Mouse (Mus musculus): ENCODE data around the gene Plekha7. TPM values are rescaled to one million over a fixed set of nuclear protein-coding genes. Genes with fewer than 3 reads are reported as not detected.

The Plekha7 gene
- polyA plus RNA-seq, 1 experiment from 2014 or later, result 7.2 TPM

GRCm38 (mm10) chr7:116238320-116238719, 69.9 kb downstream of the Plekha7 start:
- no peaks in the 10 kb centered on the region for H3K36me3 ChIP-seq (ENCODE audit: control insufficient read depth, insufficient read depth, low read length)
- H3K9ac ChIP-seq (ENCODE audit: low read depth, low read length), result no peak overlapping the region
- peaks cover 17% of the 10 kb centered on the region for H3K4me1 ChIP-seq (ENCODE audit: control insufficient read depth, insufficient read depth, low read length)
- H3K9me3 ChIP-seq (ENCODE audit: control insufficient read depth, low read length), result no peaks in the 10 kb centered on the region
- no peak overlapping the region for H3K4me3 ChIP-seq (ENCODE audit: low read length)
- no peak overlapping the region for H3K4me2 ChIP-seq (replicated peaks; ENCODE audit: low read depth, low read length)
- H3K27ac ChIP-seq (ENCODE audit: low read depth, low read length), result no peak overlapping the region
- H3K27me3 ChIP-seq (ENCODE audit: control insufficient read depth, insufficient read depth, low read length), result peaks cover 23% of the 10 kb centered on the region
- no peak for ATAC-seq (ENCODE audit: low FRiP score, low TSS enrichment)
- WGBS, result 84% methylated on average over 4 of the region's 4 CpGs

- under 1% methylated on average over 69 of the region's 69 CpGs for WGBS
- Histone ChIP-seq H3K4me3 (ENCODE audit: low read length) (peak overlapping the region; percentile 45), H3K9me3 (ENCODE audit: control insufficient read depth, low read length) (no peaks in the 10 kb centered on the region), H3K9ac (ENCODE audit: low read depth, low read length) (peak overlapping the region; percentile 53), H3K27ac (ENCODE audit: low read depth, low read length) (no peak overlapping the region), H3K36me3 (ENCODE audit: control insufficient read depth, insufficient read depth, low read length) (no peaks in the 10 kb centered on the region), H3K27me3 (ENCODE audit: control insufficient read depth, insufficient read depth, low read length) (peaks cover 23% of the 10 kb centered on the region), H3K4me1 (ENCODE audit: control insufficient read depth, insufficient read depth, low read length) (peaks cover 17% of the 10 kb centered on the region), H3K4me2 (replicated peaks; ENCODE audit: low read depth, low read length) (peak overlapping the region; percentile 98)
- ATAC-seq (ENCODE audit: low FRiP score, low TSS enrichment), result peak; percentile 74
Measured at GRCm38 (mm10) chr7:116237157-116237981, 70.8 kb downstream of the Plekha7 start.

GRCm38 (mm10) chr7:116236608-116237007, 71.6 kb downstream of the Plekha7 start:
- ATAC-seq (ENCODE audit: low FRiP score, low TSS enrichment), result no peak

GRCm38 (mm10) chr7:116234287-116234806, 73.8 kb downstream of the Plekha7 start:
- 59% methylated on average over 7 of the region's 7 CpGs for WGBS
- no peak for ATAC-seq (ENCODE audit: low FRiP score, low TSS enrichment)
- Histone ChIP-seq H3K4me3 (ENCODE audit: low read length) (no peak overlapping the region), H3K9me3 (ENCODE audit: control insufficient read depth, low read length) (no peaks in the 10 kb centered on the region), H3K27ac (ENCODE audit: low read depth, low read length) (no peak overlapping the region), H3K4me1 (ENCODE audit: control insufficient read depth, insufficient read depth, low read length) (peaks cover 15% of the 10 kb centered on the region), H3K27me3 (ENCODE audit: control insufficient read depth, insufficient read depth, low read length) (peaks cover 23% of the 10 kb centered on the region), H3K36me3 (ENCODE audit: control insufficient read depth, insufficient read depth, low read length) (no peaks in the 10 kb centered on the region), H3K4me2 (replicated peaks; ENCODE audit: low read depth, low read length) (no peak overlapping the region), H3K9ac (ENCODE audit: low read depth, low read length) (no peak overlapping the region)

More at GRCm38 (mm10) chr7:116236608-116237007, 71.6 kb downstream of the Plekha7 start:
- Histone ChIP-seq H3K27ac (ENCODE audit: low read depth, low read length) (no peak overlapping the region), H3K4me2 (replicated peaks; ENCODE audit: low read depth, low read length) (peak overlapping the region; percentile 98), H3K27me3 (ENCODE audit: control insufficient read depth, insufficient read depth, low read length) (peaks cover 23% of the 10 kb centered on the region), H3K36me3 (ENCODE audit: control insufficient read depth, insufficient read depth, low read length) (no peaks in the 10 kb centered on the region), H3K4me3 (ENCODE audit: low read length) (peak overlapping the region; percentile 45), H3K9me3 (ENCODE audit: control insufficient read depth, low read length) (no peaks in the 10 kb centered on the region), H3K4me1 (ENCODE audit: control insufficient read depth, insufficient read depth, low read length) (peaks cover 15% of the 10 kb centered on the region), H3K9ac (ENCODE audit: low read depth, low read length) (0 out of 2 replicates have a peak overlapping the region, but pooled peaks have one; percentile 53)
- WGBS, result 52% methylated on average over 8 of the region's 8 CpGs

GRCm38 (mm10) chr7:116230811-116231609, 77.2 kb downstream of the Plekha7 start:
- Histone ChIP-seq H3K27me3 (ENCODE audit: control insufficient read depth, insufficient read depth, low read length) (no peaks in the 10 kb centered on the region), H3K9me3 (ENCODE audit: control insufficient read depth, low read length) (no peaks in the 10 kb centered on the region), H3K4me3 (ENCODE audit: low read length) (no peak overlapping the region), H3K27ac (ENCODE audit: low read depth, low read length) (no peak overlapping the region), H3K9ac (ENCODE audit: low read depth, low read length) (no peak overlapping the region), H3K36me3 (ENCODE audit: control insufficient read depth, insufficient read depth, low read length) (no peaks in the 10 kb centered on the region), H3K4me1 (ENCODE audit: control insufficient read depth, insufficient read depth, low read length) (peaks cover 3% of the 10 kb centered on the region; the same call in 1 of the 2 replicates), H3K4me2 (replicated peaks; ENCODE audit: low read depth, low read length) (no peak overlapping the region)
- ATAC-seq (ENCODE audit: low FRiP score, low TSS enrichment), result no peak
- WGBS, result 77% methylated on average over 11 of the region's 11 CpGs

- no peaks in the 10 kb centered on the region for H3K36me3 ChIP-seq (ENCODE audit: control insufficient read depth, insufficient read depth, low read length)
- no peak overlapping the region for H3K27ac ChIP-seq (ENCODE audit: low read depth, low read length)
- H3K4me1 ChIP-seq (ENCODE audit: control insufficient read depth, insufficient read depth, low read length), result no peaks in the 10 kb centered on the region
- WGBS, result 81% methylated on average over 7 of the region's 7 CpGs
- no peak for ATAC-seq (ENCODE audit: low FRiP score, low TSS enrichment)
- no peaks in the 10 kb centered on the region for H3K27me3 ChIP-seq (ENCODE audit: control insufficient read depth, insufficient read depth, low read length)
- no peaks in the 10 kb centered on the region for H3K9me3 ChIP-seq (ENCODE audit: control insufficient read depth, low read length)
- no peak overlapping the region for H3K4me2 ChIP-seq (replicated peaks; ENCODE audit: low read depth, low read length)
- no peak overlapping the region for H3K4me3 ChIP-seq (ENCODE audit: low read length)
- H3K9ac ChIP-seq (ENCODE audit: low read depth, low read length), result no peak overlapping the region
Measured at GRCm38 (mm10) chr7:116226877-116227282, 81.3 kb downstream of the Plekha7 start.

- no peak overlapping the region for H3K4me3 ChIP-seq (ENCODE audit: low read length)
- no peak overlapping the region for H3K27ac ChIP-seq (ENCODE audit: low read depth, low read length)
- no peaks in the 10 kb centered on the region for H3K9me3 ChIP-seq (ENCODE audit: control insufficient read depth, low read length)
- ATAC-seq (ENCODE audit: low FRiP score, low TSS enrichment), result no peak
- H3K9ac ChIP-seq (ENCODE audit: low read depth, low read length), result no peak overlapping the region
- H3K4me2 ChIP-seq (replicated peaks; ENCODE audit: low read depth, low read length), result no peak overlapping the region
- WGBS, result 89% methylated on average over 6 of the region's 6 CpGs
- H3K4me1 ChIP-seq (ENCODE audit: control insufficient read depth, insufficient read depth, low read length), result peaks cover 2% of the 10 kb centered on the region; the same call in 1 of the 2 replicates
- no peaks in the 10 kb centered on the region for H3K36me3 ChIP-seq (ENCODE audit: control insufficient read depth, insufficient read depth, low read length)
- no peaks in the 10 kb centered on the region for H3K27me3 ChIP-seq (ENCODE audit: control insufficient read depth, insufficient read depth, low read length)
Measured at GRCm38 (mm10) chr7:116226316-116226715, 81.9 kb downstream of the Plekha7 start.

- Histone ChIP-seq H3K4me3 (ENCODE audit: low read length) (no peak overlapping the region), H3K9ac (ENCODE audit: low read depth, low read length) (no peak overlapping the region), H3K4me2 (replicated peaks; ENCODE audit: low read depth, low read length) (no peak overlapping the region), H3K9me3 (ENCODE audit: control insufficient read depth, low read length) (no peaks in the 10 kb centered on the region), H3K36me3 (ENCODE audit: control insufficient read depth, insufficient read depth, low read length) (no peaks in the 10 kb centered on the region), H3K27ac (ENCODE audit: low read depth, low read length) (no peak overlapping the region), H3K4me1 (ENCODE audit: control insufficient read depth, insufficient read depth, low read length) (peaks cover 5% of the 10 kb centered on the region; the same call in 1 of the 2 replicates), H3K27me3 (ENCODE audit: control insufficient read depth, insufficient read depth, low read length) (no peaks in the 10 kb centered on the region)
- whole genome bisulfite sequencing, result 88% methylated on average over 2 of the region's 2 CpGs
- no peak for ATAC-seq (ENCODE audit: low FRiP score, low TSS enrichment)
Measured at GRCm38 (mm10) chr7:116224543-116224942, 83.6 kb downstream of the Plekha7 start.
